In the genomic region with DNA sequence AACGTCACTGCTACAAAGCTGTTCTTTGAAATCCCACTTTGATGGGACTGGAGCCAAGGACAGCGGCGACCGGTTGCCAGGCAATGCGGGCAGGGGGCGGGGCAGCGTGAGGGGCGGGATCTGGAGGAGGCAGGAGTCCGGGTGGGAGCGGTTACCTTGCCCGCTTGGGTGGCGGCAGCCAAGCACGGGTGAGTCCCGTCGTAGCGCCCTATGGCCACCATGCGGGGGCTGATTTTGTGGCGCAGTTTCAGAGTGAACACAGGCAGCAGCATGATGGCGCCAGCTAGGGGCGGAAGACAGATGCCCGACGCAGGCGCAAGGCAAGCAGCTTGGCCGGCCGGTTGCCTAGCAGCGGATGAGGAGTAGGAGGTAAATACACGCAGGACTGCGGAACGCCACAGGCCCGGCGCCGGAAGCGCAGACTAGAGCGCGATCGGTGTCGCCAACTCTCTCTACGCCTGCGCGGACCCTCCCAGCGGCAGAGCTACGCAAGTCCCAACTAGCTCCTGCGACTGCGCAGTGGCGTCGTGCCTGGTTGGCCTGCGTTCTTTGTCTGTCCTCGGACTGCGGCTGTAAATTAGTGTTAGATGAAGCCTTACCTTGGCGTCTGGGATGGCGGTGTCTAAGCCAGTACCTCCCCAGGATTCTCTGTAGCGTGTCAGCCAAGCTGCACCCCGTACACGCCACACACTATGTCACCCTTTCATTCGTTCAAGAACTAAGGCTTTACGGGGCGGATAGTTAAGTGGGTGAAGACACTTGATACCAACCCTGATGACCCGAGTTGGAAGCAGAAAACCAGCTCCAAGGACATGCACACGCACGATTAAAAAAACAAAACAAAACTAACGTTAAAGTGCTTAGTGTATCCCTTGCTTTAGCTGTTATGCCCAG, we compare ENCODE assay signal across 7 mouse cellular contexts. TPM values are rescaled to one million over a fixed set of nuclear protein-coding genes. Genes with fewer than 3 reads are reported as not detected.
DNase-seq lines count a peak whose midpoint lies in the region; ATAC-seq lines count a peak whose summit lies in the region.

A gene (minus strand): TSS at position 848 of the 894 bp plus-strand sequence.

- peak within 1 kb of the TSS; percentile 55 for H3K4me2 ChIP-seq in embryonic facial prominence, embryonic 11.5 days (ENCODE audit: low read depth, low read length)
- H3K4me2 ChIP-seq in midbrain, embryonic 13.5 days (replicated peaks) = peak within 1 kb of the TSS; percentile 64

- H3K4me1 ChIP-seq in embryonic facial prominence, embryonic 11.5 days (ENCODE audit: control insufficient read depth, insufficient read depth, low read length) = no peaks in the 10 kb centered on the region
- H3K4me1 ChIP-seq in limb, embryonic 10.5 days = peaks cover 13% of the 10 kb centered on the region
- peaks cover 22% of the 10 kb centered on the region for H3K4me1 ChIP-seq in midbrain, embryonic 13.5 days (replicated peaks)

- peak within 1 kb of the TSS; percentile 68 for H3K9ac ChIP-seq in embryonic facial prominence, embryonic 11.5 days (replicated peaks; ENCODE audit: low read length)
- peak within 1 kb of the TSS; percentile 76 for H3K9ac ChIP-seq in midbrain, embryonic 13.5 days (replicated peaks)

- DNase-seq in adrenal gland, postnatal 14 days = peak; percentile 100
- DNase-seq in embryonic facial prominence, embryonic 11.5 days (ENCODE audit: low spot score) = peak; percentile 100
- DNase-seq in kidney, adult 11 months = peak; percentile 99
- DNase-seq in limb, embryonic 10.5 days (ENCODE audit: low spot score) = peak; percentile 99
- peak; percentile 91 for DNase-seq in spleen, adult 12 weeks (ENCODE audit: low spot score)

- no peaks in the 10 kb centered on the region for H3K36me3 ChIP-seq in embryonic facial prominence, embryonic 11.5 days (replicated peaks; ENCODE audit: control insufficient read depth, insufficient read depth, low read depth, low read length)
- H3K36me3 ChIP-seq in limb, embryonic 10.5 days = no peaks in the 10 kb centered on the region
- H3K36me3 ChIP-seq in midbrain, embryonic 13.5 days = no peaks in the 10 kb centered on the region

- no peaks in the 10 kb centered on the region for H3K27me3 ChIP-seq in embryonic facial prominence, embryonic 11.5 days (ENCODE audit: control insufficient read depth, insufficient read depth, low read length)
- H3K27me3 ChIP-seq in limb, embryonic 10.5 days (ENCODE audit: low read depth, poor library complexity, severe bottlenecking) = peaks cover 6% of the 10 kb centered on the region; the same call in 1 of the 2 replicates
- no peaks in the 10 kb centered on the region for H3K27me3 ChIP-seq in midbrain, embryonic 13.5 days

- peak; percentile 99 for ATAC-seq in embryonic facial prominence, embryonic 11.5 days (replicated peaks; ENCODE audit: insufficient number of reproducible peaks, low FRiP score, low TSS enrichment, low read depth)
- ATAC-seq in granulocyte monocyte progenitor cell, adult 5-6 weeks (replicated peaks; ENCODE audit: poor library complexity, severe bottlenecking) = peak; percentile 95
- peak; percentile 99 for ATAC-seq in midbrain, embryonic 13.5 days

- peak within 1 kb of the TSS; percentile 50 for H3K4me3 ChIP-seq in embryonic facial prominence, embryonic 11.5 days (ENCODE audit: low read depth, low read length)
- H3K4me3 ChIP-seq in limb, embryonic 10.5 days = peak within 1 kb of the TSS; percentile 74
- peak within 1 kb of the TSS; percentile 58 for H3K4me3 ChIP-seq in midbrain, embryonic 13.5 days (replicated peaks)

- whole genome bisulfite sequencing in embryonic facial prominence, embryonic 11.5 days = under 1% methylated on average over 61 of the region's 61 CpGs
- 2% methylated on average over 61 of the region's 61 CpGs for WGBS in limb, embryonic 10.5 days
- 1% methylated on average over 61 of the region's 61 CpGs for WGBS in midbrain, embryonic 13.5 days

- no peaks in the 10 kb centered on the region for H3K9me3 ChIP-seq in embryonic facial prominence, embryonic 11.5 days (replicated peaks; ENCODE audit: control insufficient read depth, low read length)
- H3K9me3 ChIP-seq in limb, embryonic 10.5 days (replicated peaks) = no peaks in the 10 kb centered on the region
- no peaks in the 10 kb centered on the region for H3K9me3 ChIP-seq in midbrain, embryonic 13.5 days

- peak within 1 kb of the TSS; percentile 88 for H3K27ac ChIP-seq in embryonic facial prominence, embryonic 11.5 days (replicated peaks; ENCODE audit: low read depth, low read length)
- H3K27ac ChIP-seq in limb, embryonic 10.5 days = peak within 1 kb of the TSS; percentile 95
- peak within 1 kb of the TSS; percentile 97 for H3K27ac ChIP-seq in midbrain, embryonic 13.5 days

RNA-seq across cellular contexts. Expression of the gene that starts here (rescaled TPM):
- 14.3 and 19.6 TPM in 2 replicates for total RNA-seq in adrenal gland, postnatal 14 days (2021)
- 21.0 and 22.5 TPM in 2 replicates for polyA plus RNA-seq in embryonic facial prominence, embryonic 11.5 days (2014; fragmentation: Nextera tagmentation; extraction: Ambion mirVana)
- 3.8 and 17.6 TPM in 2 replicates for total RNA-seq in granulocyte monocyte progenitor cell, adult 5-6 weeks (2014; fragmentation: Nextera tagmentation)
- 5.1 and 15.6 TPM in 2 replicates for total RNA-seq in granulocyte monocyte progenitor cell, adult 5-6 weeks (2017)
- 13.3 and 14.2 TPM in 2 replicates for polyA plus RNA-seq in limb, embryonic 10.5 days (2016; fragmentation: Nextera tagmentation; extraction: Ambion mirVana)
- 25.5 and 27.5 TPM in 2 replicates for polyA plus RNA-seq in midbrain, embryonic 13.5 days (2015; fragmentation: Nextera tagmentation; extraction: Ambion mirVana)

Comparison
In these comparisons a context has a peak if more than half of its experiments do, and no peak if none do; other contexts are left out.
1. Peak in every context shown above with its lines: DNase-seq, ATAC-seq, H3K4me3 ChIP-seq and H3K27ac ChIP-seq.